Mouse (Mus musculus) bone marrow macrophage, adult 2 months (primary cell): ENCODE data around the gene Nup214.

Source experiments
- CTCF ChIP-seq: IDR thresholded peaks from 2 replicates; pipeline ENCODE4 v1.5.1; 2012; ENCODE audit warnings: low read depth, mild to moderate bottlenecking, low read length, moderate library complexity
- POLR2A ChIP-seq: IDR thresholded peaks from 2 replicates; pipeline ENCODE4 v1.6.1; 2012; ENCODE audit warnings: mild to moderate bottlenecking, low read depth, low read length, borderline replicate concordance

- TF ChIP-seq POLR2A, result no peak
- TF ChIP-seq CTCF, result no peak
Observed at GRCm38 (mm10) chr2:31952725-31953124, 21.5 kb upstream of the Nup214 start.
